Mouse (Mus musculus): ENCODE measurements around the gene Olfr1025-ps1.

Olfr1025-ps1 gene

GRCm38 (mm10) chr2:85914893-85915292 lies at the start of gene Olfr1025-ps1:
Gene Olfr1025-ps1, plus strand, starts transcription at chr2:85915193.
- DNase-seq (ENCODE audit: low spot score in 2 of 2), result no peak

GRCm38 (mm10) chr2:85868294-85868693 lies 46.7 kb upstream of the Olfr1025-ps1 start, which contains the start of gene Olfr1022:
Gene Olfr1022, plus strand, starts transcription at chr2:85868594.
- no peak for DNase-seq (ENCODE audit: low spot score in 2 of 2)

DNA sequence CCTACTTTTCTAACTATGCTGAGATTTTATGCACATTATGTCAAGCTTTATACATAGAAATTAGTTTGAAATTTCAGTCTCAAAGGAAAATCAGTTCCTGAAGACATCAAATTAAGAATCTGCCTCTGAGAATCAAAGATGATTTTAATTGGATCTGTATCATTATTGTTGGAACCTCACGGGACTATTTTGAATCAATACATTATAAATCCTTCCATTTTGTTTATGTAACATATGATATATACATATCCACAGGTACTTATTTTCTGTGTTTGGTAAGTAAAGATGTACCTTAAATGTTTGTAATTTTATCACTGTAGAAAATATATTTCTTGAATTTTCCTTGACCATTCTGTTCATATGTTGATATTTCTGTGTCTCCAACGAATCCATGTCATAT lies 29.7 kb upstream of the Olfr1025-ps1 start, which contains the start of gene Olfr1023:
Gene Olfr1023, plus strand, starts transcription at position 301 of the 400 bp plus-strand sequence.
- DNase-seq (ENCODE audit: low spot score in 2 of 2), result no peak

DNA sequence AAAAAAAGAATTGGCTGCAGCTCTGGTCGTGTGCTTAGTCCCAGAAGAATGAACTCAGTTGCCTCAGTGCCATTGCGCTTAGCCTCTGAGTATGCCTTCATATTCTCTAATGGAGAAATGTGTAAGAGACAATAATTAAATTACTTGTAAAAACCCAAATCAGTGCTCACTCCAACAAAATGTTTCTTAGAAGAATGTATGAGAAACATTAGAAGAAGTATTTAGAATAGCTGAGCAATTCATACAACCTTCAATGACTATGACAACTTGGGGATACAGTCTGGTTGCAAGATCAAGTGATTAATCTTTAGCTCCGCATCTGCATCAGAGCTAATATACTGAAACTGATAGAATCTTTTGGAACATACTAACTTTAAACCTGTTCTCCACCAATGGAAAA lies 10.0 kb upstream of the Olfr1025-ps1 start, which contains the start of gene Olfr1024:
Gene Olfr1024, minus strand, starts transcription at position 101 of the 400 bp plus-strand sequence.
- no peak for DNase-seq (ENCODE audit: low spot score in 2 of 2)

- no peak for DNase-seq (ENCODE audit: low spot score in 2 of 2)
Measured at GRCm38 (mm10) chr2:85913197-85913596, 1.8 kb upstream of the Olfr1025-ps1 start.

DNA sequence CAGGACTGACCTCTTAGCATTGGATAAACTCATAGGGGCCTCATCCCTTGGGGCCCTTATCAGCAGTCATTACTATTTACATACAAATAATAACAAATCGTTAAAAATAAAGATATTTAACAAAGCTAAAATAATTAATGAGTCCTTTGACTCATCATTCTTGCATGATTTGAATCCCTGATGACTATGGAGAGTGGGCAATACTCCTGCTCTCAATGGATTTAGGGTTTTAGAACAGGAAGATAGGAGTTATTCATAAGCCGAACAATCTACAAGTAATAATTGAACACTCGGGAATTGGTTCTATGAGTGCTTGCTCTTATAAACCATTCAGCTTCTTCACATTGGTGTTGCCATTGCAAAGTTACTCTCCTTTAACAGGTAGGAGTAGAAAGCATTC lies 6.3 kb downstream of the Olfr1025-ps1 start, which contains the start of gene Olfr1026:
Gene Olfr1026, plus strand, starts transcription at position 301 of the 400 bp plus-strand sequence.
- DNase-seq (ENCODE audit: low spot score in 2 of 2), result no peak

- DNase-seq (ENCODE audit: low spot score in 2 of 2), result no peak
Measured at GRCm38 (mm10) chr2:85950137-85950536, 35.1 kb downstream of the Olfr1025-ps1 start, which contains the start of gene Olfr1028. Gene Olfr1028, plus strand, starts transcription at chr2:85950437.

All from spleen, postnatal 4 days (tissue).